Mouse (Mus musculus) T-helper 2 cell (primary cell): ENCODE data around the gene Ngb.

ENCODE experiments used
- in situ Hi-C: fragments of 300-600 bp; cut with MboI, MseI; formaldehyde crosslinking; loops from one replicate; pipeline ENCODE4 v1.15.1; 2025; ENCODE audit warnings: high pct_unique_total_duplicates

Gene Ngb

GRCm38 (mm10) chr12:87102165-87102631 lies at the start of gene Ngb:
Gene Ngb (minus strand): TSS chr12:87102539.
- in situ Hi-C loops, result no loop called here

- in situ Hi-C loops, result no loop called here
These were observed 47.1 kb upstream of the Ngb start for GRCm38 (mm10) chr12:87149471-87149870.

GRCm38 (mm10) chr12:87148136-87148535 lies 45.8 kb upstream of the Ngb start:
- in situ Hi-C loops, result no loop called here

- in situ Hi-C loops, result no loop called here
These were observed 45.2 kb upstream of the Ngb start, which contains the start of gene Pomt2 for GRCm38 (mm10) chr12:87147395-87148089. Gene Pomt2 (minus strand): TSS chr12:87147968.

- in situ Hi-C loops, result no loop called here
These were observed 44.6 kb upstream of the Ngb start, which contains the start of gene Gstz1 for GRCm38 (mm10) chr12:87146966-87147365. Gene Gstz1 (plus strand): TSS chr12:87147165.

GRCm38 (mm10) chr12:87142156-87142555 lies 39.8 kb upstream of the Ngb start:
- in situ Hi-C loops, result no loop called here

GRCm38 (mm10) chr12:87138768-87139167 lies 36.4 kb upstream of the Ngb start:
- in situ Hi-C loops, result no loop called here

- in situ Hi-C loops, result no loop called here
These were observed 36.0 kb upstream of the Ngb start for GRCm38 (mm10) chr12:87138342-87138701.

- in situ Hi-C loops, result no loop called here
These were observed 35.4 kb upstream of the Ngb start for GRCm38 (mm10) chr12:87137439-87138341.

GRCm38 (mm10) chr12:87132784-87133183 lies 30.4 kb upstream of the Ngb start:
- in situ Hi-C loops, result no loop called here

GRCm38 (mm10) chr12:87132210-87132609 lies 29.9 kb upstream of the Ngb start:
- in situ Hi-C loops, result no loop called here

- in situ Hi-C loops, result no loop called here
These were observed 29.3 kb upstream of the Ngb start for GRCm38 (mm10) chr12:87131619-87132018.

GRCm38 (mm10) chr12:87131181-87131580 lies 28.8 kb upstream of the Ngb start:
- in situ Hi-C loops, result no loop called here

- in situ Hi-C loops, result no loop called here
These were observed 27.9 kb upstream of the Ngb start for GRCm38 (mm10) chr12:87130224-87130623.

- in situ Hi-C loops, result no loop called here
These were observed 24.9 kb upstream of the Ngb start for GRCm38 (mm10) chr12:87127256-87127655.

GRCm38 (mm10) chr12:87121918-87122589 lies 19.7 kb upstream of the Ngb start:
- in situ Hi-C loops, result no loop called here

GRCm38 (mm10) chr12:87107357-87107977 lies 5.1 kb upstream of the Ngb start:
- in situ Hi-C loops, result no loop called here

- in situ Hi-C loops, result no loop called here
These were observed 2.5 kb upstream of the Ngb start for GRCm38 (mm10) chr12:87104796-87105195.

GRCm38 (mm10) chr12:87103471-87103870 lies 1.1 kb upstream of the Ngb start:
- in situ Hi-C loops, result no loop called here

- in situ Hi-C loops, result no loop called here
These were observed 2.0 kb downstream of the Ngb start for GRCm38 (mm10) chr12:87100331-87100730.

- in situ Hi-C loops, result no loop called here
These were observed 8.7 kb downstream of the Ngb start for GRCm38 (mm10) chr12:87093671-87094070.

GRCm38 (mm10) chr12:87093249-87093648 lies 9.1 kb downstream of the Ngb start:
- in situ Hi-C loops, result no loop called here
